Mouse (Mus musculus): ENCODE measurements around the gene Rpp25l. TPM values are rescaled to one million over a fixed set of nuclear protein-coding genes. Genes with fewer than 3 reads are reported as not detected.

Rpp25l gene
- total RNA-seq, 1 experiment = 67.7 TPM

DNA sequence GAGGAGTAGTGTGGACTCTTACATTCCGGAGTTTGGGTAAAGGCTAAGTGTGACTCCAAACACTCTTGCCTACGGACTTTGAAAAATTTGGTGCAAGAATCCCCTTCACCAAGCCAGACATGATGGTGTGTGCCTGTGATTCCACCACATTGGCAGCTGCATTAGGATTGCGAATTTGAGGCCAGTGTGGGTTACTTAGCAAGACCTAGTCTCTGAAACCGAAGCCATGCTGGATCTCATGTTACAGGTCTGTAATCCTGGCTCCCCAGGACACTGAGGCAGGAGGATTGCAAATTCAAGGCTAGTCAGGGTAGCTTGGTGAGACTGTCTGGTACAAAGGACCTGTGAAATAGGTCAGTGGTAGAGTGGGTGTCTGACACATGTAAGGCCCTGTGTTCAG lies 45.4 kb upstream of the Rpp25l start:
- Histone ChIP-seq H3K4me1 (ENCODE audit: control insufficient read depth in 2 of 2, insufficient read depth in 2 of 2, low read length in 2 of 2, poor library complexity in 1 of 2) (peaks cover 2 to 16% of the 10 kb centered on the region in 2 experiments; a peak in 2 of 4 replicates), H3K9me3 (ENCODE audit: control insufficient read depth, insufficient read depth, low read depth, low read length) (no peaks in the 10 kb centered on the region), H3K9ac (ENCODE audit: insufficient read depth, low read depth, low read length, poor library complexity, severe bottlenecking) (no peak overlapping the region), H3K4me3 (ENCODE audit: insufficient read depth in 1 of 2, low read depth in 1 of 2, low read length in 2 of 2, poor library complexity in 1 of 2, severe bottlenecking in 1 of 2) (no peak overlapping the region), H3K27ac (ENCODE audit: insufficient read depth, low read depth, low read length, poor library complexity, severe bottlenecking) (no peak overlapping the region), H3K36me3 (ENCODE audit: control insufficient read depth, insufficient read depth, low read length, poor library complexity, severe bottlenecking) (peaks cover 11% of the 10 kb centered on the region; the same call in 1 of the 2 replicates)
- no peak for DNase-seq (ENCODE audit: low read depth, low spot score)
- no peak for TF ChIP-seq MAFK (IDR thresholded peaks at IDR 0.05; ENCODE audit: insufficient read depth, low read depth, low read length)
- no peak for TF ChIP-seq ZNF384 (IDR thresholded peaks at IDR 0.05; ENCODE audit: low read depth, low read length)
- no peak for TF ChIP-seq ZC3H11A (IDR thresholded peaks at IDR 0.05; ENCODE audit: borderline replicate concordance, low read depth, low read length)
- no peak for TF ChIP-seq CHD2 (IDR thresholded peaks at IDR 0.05; ENCODE audit: low read depth, low read length)
- TF ChIP-seq HCFC1 (IDR thresholded peaks at IDR 0.05; ENCODE audit: borderline replicate concordance, insufficient read depth, low read length) = no peak
- in situ Hi-C loops (cut with MboI; ENCODE audit: low sequenced_read_pairs in 2 of 2, unreplicated experiment in 2 of 2) = no loop called here

DNA sequence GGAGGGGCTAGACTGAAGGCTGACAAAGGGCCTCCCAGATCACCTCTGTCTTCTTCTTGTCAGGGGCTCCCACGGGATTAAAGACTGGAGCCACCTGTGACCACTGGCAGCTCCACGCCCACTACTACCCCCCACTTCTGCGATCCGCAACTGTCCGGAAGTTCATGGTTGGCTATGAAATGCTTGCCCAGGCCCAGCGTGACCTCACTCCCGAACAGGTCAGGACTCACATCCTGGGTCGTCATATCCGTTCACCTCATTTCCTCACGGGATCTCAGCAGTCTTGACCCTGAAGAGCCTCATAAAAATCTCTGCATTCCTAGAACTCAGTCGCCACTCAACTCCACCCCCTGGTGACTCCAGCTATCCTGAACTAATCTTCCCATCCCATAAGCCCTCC lies 44.7 kb upstream of the Rpp25l start:
- Histone ChIP-seq H3K4me3 (ENCODE audit: insufficient read depth in 1 of 2, low read depth in 1 of 2, low read length in 2 of 2, poor library complexity in 1 of 2, severe bottlenecking in 1 of 2) (no peak overlapping the region), H3K9me3 (ENCODE audit: control insufficient read depth, insufficient read depth, low read depth, low read length) (no peaks in the 10 kb centered on the region), H3K36me3 (ENCODE audit: control insufficient read depth, insufficient read depth, low read length, poor library complexity, severe bottlenecking) (peaks cover 11% of the 10 kb centered on the region; the same call in 1 of the 2 replicates), H3K4me1 (ENCODE audit: control insufficient read depth in 2 of 2, insufficient read depth in 2 of 2, low read length in 2 of 2, poor library complexity in 1 of 2) (peaks cover 2 to 16% of the 10 kb centered on the region in 2 experiments; a peak in 2 of 4 replicates), H3K27ac (ENCODE audit: insufficient read depth, low read depth, low read length, poor library complexity, severe bottlenecking) (no peak overlapping the region), H3K9ac (ENCODE audit: insufficient read depth, low read depth, low read length, poor library complexity, severe bottlenecking) (no peak overlapping the region)
- no peak for TF ChIP-seq MAFK (IDR thresholded peaks at IDR 0.05; ENCODE audit: insufficient read depth, low read depth, low read length)
- TF ChIP-seq ZNF384 (IDR thresholded peaks at IDR 0.05; ENCODE audit: low read depth, low read length) = no peak
- TF ChIP-seq HCFC1 (IDR thresholded peaks at IDR 0.05; ENCODE audit: borderline replicate concordance, insufficient read depth, low read length) = no peak
- no peak for TF ChIP-seq CHD2 (IDR thresholded peaks at IDR 0.05; ENCODE audit: low read depth, low read length)
- DNase-seq (ENCODE audit: low read depth, low spot score) = no peak
- in situ Hi-C loops (cut with MboI; ENCODE audit: low sequenced_read_pairs in 2 of 2, unreplicated experiment in 2 of 2) = no loop called here

DNA sequence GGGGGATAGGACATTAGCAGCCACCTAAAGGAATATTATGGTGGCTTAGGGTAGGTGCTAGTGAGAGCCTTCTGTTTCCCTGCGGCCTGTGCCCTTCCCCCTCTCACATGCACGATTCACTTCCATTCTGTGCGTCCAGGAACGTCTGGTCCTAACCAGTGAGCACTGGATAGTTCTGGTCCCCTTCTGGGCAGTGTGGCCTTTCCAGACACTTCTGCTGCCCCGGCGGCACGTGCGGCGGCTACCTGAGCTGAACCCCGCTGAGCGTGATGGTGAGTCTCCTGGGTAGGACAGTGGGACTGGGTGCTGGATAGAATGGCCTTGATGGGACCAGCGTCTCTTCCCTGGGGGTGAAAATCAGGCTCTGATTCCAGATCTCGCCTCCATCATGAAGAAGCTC lies 44.0 kb upstream of the Rpp25l start:
- in situ Hi-C loops (cut with MboI; ENCODE audit: low sequenced_read_pairs in 2 of 2, unreplicated experiment in 2 of 2) = no loop called here
- H3K9me3 ChIP-seq (ENCODE audit: control insufficient read depth, insufficient read depth, low read depth, low read length) = no peaks in the 10 kb centered on the region
- H3K4me1 ChIP-seq (ENCODE audit: control insufficient read depth in 2 of 2, insufficient read depth in 2 of 2, low read length in 2 of 2, poor library complexity in 1 of 2) = peaks cover 2 to 16% of the 10 kb centered on the region in 2 experiments; a peak in 2 of 4 replicates
- no peak overlapping the region for H3K9ac ChIP-seq (ENCODE audit: insufficient read depth, low read depth, low read length, poor library complexity, severe bottlenecking)
- H3K4me3 ChIP-seq (ENCODE audit: insufficient read depth in 1 of 2, low read depth in 1 of 2, low read length in 2 of 2, poor library complexity in 1 of 2, severe bottlenecking in 1 of 2) = no peak overlapping the region
- H3K36me3 ChIP-seq (ENCODE audit: control insufficient read depth, insufficient read depth, low read length, poor library complexity, severe bottlenecking) = peaks cover 11% of the 10 kb centered on the region; the same call in 1 of the 2 replicates
- TF ChIP-seq ZC3H11A (IDR thresholded peaks at IDR 0.05; ENCODE audit: borderline replicate concordance, low read depth, low read length) = no peak
- TF ChIP-seq ZNF384 (IDR thresholded peaks at IDR 0.05; ENCODE audit: low read depth, low read length) = no peak
- TF ChIP-seq CHD2 (IDR thresholded peaks at IDR 0.05; ENCODE audit: low read depth, low read length) = no peak
- no peak for TF ChIP-seq HCFC1 (IDR thresholded peaks at IDR 0.05; ENCODE audit: borderline replicate concordance, insufficient read depth, low read length)
- TF ChIP-seq MAFK (IDR thresholded peaks at IDR 0.05; ENCODE audit: insufficient read depth, low read depth, low read length) = no peak
- H3K27ac ChIP-seq (ENCODE audit: insufficient read depth, low read depth, low read length, poor library complexity, severe bottlenecking) = no peak overlapping the region
- DNase-seq (ENCODE audit: low read depth, low spot score) = no peak

DNA sequence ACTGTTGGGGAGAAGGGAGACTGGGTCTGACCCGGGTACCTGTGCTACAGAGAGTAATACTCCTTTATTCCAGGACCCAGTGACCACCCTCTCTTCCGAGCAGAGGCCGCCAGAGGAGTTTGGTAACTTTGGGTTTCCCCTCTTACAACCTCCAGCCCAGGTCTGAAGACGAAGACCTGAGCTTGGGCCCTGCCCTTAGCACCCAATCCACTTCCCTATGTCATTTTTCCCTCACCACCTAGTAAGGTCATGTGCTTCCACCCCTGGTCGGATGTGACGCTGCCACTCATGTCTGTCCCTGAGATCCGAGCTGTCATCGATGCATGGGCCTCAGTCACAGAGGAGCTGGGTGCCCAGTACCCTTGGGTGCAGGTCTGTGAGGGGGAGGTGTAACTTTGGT lies 43.1 kb upstream of the Rpp25l start:
- DNase-seq (ENCODE audit: low read depth, low spot score) = no peak
- in situ Hi-C loops (cut with MboI; ENCODE audit: low sequenced_read_pairs in 2 of 2, unreplicated experiment in 2 of 2) = no loop called here
- Histone ChIP-seq H3K4me1 (ENCODE audit: control insufficient read depth in 2 of 2, insufficient read depth in 2 of 2, low read length in 2 of 2, poor library complexity in 1 of 2) (peaks cover 2 to 16% of the 10 kb centered on the region in 2 experiments; a peak in 2 of 4 replicates), H3K36me3 (ENCODE audit: control insufficient read depth, insufficient read depth, low read length, poor library complexity, severe bottlenecking) (peaks cover 11% of the 10 kb centered on the region; the same call in 1 of the 2 replicates), H3K4me3 (ENCODE audit: insufficient read depth in 1 of 2, low read depth in 1 of 2, low read length in 2 of 2, poor library complexity in 1 of 2, severe bottlenecking in 1 of 2) (peak overlapping the region; percentile 87 to 93), H3K9ac (ENCODE audit: insufficient read depth, low read depth, low read length, poor library complexity, severe bottlenecking) (peak overlapping the region; percentile 60), H3K27ac (ENCODE audit: insufficient read depth, low read depth, low read length, poor library complexity, severe bottlenecking) (no peak overlapping the region), H3K9me3 (ENCODE audit: control insufficient read depth, insufficient read depth, low read depth, low read length) (no peaks in the 10 kb centered on the region)
- no peak for TF ChIP-seq MAFK (IDR thresholded peaks at IDR 0.05; ENCODE audit: insufficient read depth, low read depth, low read length)
- no peak for TF ChIP-seq CHD2 (IDR thresholded peaks at IDR 0.05; ENCODE audit: low read depth, low read length)
- no peak for TF ChIP-seq HCFC1 (IDR thresholded peaks at IDR 0.05; ENCODE audit: borderline replicate concordance, insufficient read depth, low read length)
- TF ChIP-seq ZC3H11A (IDR thresholded peaks at IDR 0.05; ENCODE audit: borderline replicate concordance, low read depth, low read length) = no peak
- no peak for TF ChIP-seq ZNF384 (IDR thresholded peaks at IDR 0.05; ENCODE audit: low read depth, low read length)

Data from ES-E14 (cell line).